Mouse (Mus musculus) lung, postnatal 36 days (tissue): ENCODE data around the gene Tmem178.

Experiments used
- DNase-seq: peaks from one replicate; pipeline ENCODE4 v3.0.0; 2022; ENCODE audit warnings: mixed read lengths

Gene Tmem178

DNA sequence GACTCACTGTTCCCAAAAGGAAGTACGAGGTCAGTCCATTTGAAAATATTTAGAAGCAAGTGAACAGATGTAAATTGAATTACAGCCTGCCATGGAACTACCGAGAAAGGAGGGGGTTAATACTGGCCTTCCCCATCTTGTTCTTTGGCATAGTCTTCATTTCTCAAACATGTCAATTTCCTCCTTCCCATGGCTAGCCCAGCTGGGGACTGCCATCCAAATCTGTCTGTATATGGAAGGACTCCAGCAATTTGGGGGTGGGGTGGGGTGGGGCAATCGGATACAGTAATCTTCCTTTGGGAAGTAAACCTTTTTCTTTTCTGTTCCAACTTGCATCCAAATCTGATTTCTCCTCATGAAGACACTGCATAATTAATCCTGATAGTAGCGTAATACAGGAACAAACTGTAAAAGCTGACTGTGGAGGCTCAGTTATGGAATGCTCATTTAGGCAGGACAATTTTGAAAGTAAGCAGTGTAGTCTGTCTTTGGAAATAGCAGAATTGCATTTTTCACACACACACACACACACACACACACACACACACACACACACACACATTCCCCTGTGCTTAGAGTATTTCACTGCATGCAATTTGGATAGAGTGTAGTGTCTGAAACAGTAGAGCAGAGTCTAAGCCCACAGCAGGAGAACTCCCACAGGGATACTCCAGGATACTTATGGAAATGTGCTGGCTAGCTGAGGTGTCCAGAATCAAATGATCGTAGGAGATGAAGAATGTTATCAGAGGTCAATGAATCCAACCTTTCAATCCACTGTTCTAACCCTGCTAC lies 1.9 kb downstream of the Tmem178 start:
- no peak for DNase-seq

- DNase-seq: no peak
Measured at GRCm38 (mm10) chr17:80947075-80947960, 2.9 kb downstream of the Tmem178 start.

GRCm38 (mm10) chr17:80949382-80949781 lies 5.0 kb downstream of the Tmem178 start:
- DNase-seq: no peak

- no peak for DNase-seq
Measured at GRCm38 (mm10) chr17:80949895-80950294, 5.5 kb downstream of the Tmem178 start.

- no peak for DNase-seq
Measured at GRCm38 (mm10) chr17:80952305-80952704, 7.9 kb downstream of the Tmem178 start.

GRCm38 (mm10) chr17:80955415-80955814 lies 11.0 kb downstream of the Tmem178 start:
- no peak for DNase-seq

- no peak for DNase-seq
Measured at GRCm38 (mm10) chr17:80955998-80956811, 11.8 kb downstream of the Tmem178 start.

DNA sequence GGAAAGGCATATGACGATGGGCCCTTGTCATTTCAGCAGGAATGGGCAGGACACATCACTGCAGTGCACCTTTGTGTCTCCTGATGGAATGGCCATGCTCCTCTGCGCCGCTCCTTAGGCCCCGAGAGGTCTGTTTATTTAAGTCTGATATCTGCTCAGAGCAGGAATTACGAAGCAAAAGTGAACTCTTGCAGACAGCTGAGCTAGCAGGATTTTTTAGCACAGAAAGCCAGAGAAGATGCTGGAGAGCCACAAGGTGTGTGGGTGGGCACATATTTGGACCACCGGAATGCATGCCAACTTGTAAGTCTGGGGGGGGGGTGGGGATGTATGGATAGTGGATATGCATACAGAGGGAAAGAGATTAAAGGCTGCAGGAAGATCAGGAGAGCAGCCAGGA lies 13.9 kb downstream of the Tmem178 start:
- DNase-seq: no peak

- no peak for DNase-seq
Measured at GRCm38 (mm10) chr17:80959840-80960239, 15.4 kb downstream of the Tmem178 start.

DNA sequence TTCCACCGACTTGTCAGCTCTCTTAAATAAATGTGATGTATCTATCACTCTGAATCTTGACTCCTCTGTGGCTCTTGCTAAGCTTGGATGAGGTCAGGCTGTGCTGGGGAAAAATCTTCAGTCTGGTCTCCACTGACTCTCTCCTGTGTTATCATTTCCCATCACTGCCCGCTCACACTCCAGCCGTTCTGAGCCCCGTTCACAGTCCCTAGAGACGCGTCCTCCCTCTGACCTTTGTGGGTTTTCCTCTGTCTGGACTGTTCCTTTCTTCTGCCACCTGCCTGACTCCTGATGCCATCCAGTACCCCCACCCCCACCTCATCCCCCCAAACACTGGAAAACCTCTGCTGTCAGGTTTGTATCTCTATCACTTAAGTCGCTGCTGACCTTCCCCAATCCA lies 23.0 kb downstream of the Tmem178 start:
- DNase-seq: no peak

DNA sequence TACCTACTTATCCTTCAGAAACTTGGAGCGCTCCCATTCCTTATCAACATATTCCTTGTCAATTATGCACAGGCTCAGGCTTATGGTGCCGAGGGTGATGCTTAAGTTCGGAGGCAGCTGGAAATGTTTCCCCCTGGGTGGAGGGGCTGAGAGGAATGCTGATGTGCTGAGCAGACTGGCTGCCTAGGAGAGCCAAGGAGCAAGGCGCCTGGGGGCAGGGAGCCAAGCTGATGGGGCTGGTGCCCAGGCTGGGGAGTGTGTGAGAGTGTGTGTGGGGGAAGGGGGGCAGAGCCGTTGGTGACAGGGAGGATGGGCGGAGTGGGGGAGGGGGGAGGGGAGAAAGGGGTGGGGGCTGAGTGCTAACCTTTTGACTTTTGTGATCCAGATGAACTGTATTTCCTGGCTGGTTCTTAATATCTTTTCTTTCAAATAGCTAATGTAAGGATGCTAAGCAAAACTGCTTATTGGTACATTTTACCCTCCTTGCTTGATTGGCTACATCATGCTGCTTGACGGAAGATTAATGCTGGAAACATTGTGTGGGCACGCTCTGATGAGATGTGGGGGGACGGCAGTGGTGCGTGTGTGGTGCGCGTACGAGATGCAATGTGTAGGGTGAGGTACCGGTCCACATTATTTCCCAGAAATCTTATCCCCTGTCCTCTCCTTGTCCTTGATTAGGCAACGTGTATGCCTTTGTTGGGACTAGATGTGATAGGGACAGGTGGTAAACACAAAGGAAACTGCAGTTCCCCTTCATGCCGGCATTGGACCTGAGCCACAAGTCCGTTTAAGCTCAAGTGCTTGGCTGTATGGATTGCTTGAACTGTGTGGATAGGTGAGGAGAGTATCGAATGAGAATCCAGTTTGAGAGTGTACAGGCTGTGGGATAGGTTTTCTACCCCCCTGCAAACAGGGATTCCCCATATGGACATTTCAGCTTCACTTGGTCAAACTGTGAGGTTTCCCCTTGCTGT lies 25.5 kb downstream of the Tmem178 start:
- no peak for DNase-seq

- no peak for DNase-seq
Measured at GRCm38 (mm10) chr17:80970716-80971115, 26.3 kb downstream of the Tmem178 start.

DNA sequence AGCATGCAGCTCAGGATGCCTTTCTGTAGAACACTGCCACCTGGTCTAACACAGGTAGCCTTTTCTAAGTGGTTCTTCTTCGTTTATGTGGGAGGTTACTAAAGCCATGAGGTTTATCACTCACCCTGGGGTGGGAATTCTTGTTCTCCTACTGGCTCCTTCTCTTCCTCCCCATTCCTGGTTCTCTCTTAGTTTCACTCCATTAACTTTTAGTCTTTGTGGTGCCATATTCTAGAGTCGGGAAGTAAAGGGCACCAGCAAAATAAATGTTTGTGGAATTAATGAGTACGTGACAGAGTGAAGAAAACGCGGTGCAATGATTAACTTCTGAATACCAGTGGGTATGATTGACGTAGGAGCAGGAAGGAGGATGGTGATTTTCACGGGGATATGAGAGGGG lies 28.5 kb downstream of the Tmem178 start:
- no peak for DNase-seq

- DNase-seq: no peak
Measured at GRCm38 (mm10) chr17:80977245-80977644, 32.8 kb downstream of the Tmem178 start.

DNA sequence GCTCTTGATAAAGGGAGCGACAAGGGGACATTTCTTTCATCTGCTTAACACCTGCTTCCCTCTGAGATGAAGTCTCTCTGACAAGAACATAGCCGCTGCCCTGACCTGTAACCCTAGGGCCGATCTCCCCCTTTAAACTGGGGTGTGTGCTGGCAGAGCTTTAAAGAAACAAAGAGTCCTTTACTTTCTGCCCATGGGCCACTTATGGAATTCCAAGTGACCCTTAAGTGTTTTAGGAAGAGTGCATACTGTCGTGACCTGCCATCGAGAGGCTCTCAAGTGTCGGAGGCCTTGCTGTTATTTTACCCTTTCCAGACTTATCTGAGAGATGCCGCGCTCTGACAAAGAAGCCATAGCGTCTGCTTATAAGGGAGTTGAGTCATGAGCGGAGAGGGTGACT lies 35.7 kb downstream of the Tmem178 start:
- peak; percentile 68 for DNase-seq

DNA sequence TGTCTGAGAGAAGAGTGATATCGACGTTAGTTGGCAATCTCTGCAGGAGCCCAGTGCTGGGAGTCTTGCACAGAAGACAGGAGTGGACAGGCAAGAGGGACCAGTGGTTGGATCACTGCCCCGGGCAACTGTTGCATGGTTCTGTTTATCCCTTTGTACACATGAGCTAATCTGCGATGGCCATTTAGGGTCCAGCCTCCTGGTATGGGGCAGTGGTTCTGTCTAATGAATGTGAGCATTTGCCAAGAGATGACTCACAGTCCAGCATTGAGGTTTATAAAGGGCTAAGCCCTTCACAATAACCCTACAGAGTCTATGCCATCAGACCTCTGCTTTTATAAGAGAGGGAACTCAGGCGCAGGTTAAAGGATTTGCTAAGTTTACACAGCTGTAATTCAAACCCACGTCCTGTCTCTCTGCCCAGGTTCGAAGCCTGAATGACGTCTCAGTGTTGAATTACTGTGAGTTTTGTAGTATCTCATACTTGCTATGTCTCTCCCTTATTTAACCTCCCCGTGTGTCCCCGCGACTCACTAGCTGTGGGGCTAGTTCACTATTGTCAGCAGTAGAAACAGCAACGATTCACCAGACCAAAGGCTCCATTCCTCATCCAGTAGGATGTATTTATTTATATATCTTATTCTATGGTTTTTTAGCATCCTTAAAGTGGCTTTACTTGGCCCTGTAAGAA lies 37.4 kb downstream of the Tmem178 start:
- DNase-seq: no peak

DNA sequence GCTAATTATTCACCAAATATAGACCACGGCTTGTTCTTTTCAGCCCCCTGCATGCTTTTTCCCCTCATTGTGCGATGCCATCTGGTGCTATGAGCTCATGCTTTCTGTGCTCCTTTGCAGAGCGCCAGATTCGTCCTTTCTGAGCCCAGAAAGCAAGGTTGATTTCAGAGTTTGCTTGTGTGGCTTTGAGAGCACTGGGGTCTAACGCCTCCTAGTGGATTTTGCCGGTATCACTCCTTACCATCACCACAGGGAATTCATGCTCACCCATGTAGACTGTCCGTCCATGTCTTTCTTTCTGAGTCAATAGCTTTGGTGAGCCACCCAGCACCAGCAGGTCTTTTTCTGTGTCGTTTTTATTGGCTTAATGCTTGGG lies 38.0 kb downstream of the Tmem178 start:
- DNase-seq: peak; percentile 86

DNA sequence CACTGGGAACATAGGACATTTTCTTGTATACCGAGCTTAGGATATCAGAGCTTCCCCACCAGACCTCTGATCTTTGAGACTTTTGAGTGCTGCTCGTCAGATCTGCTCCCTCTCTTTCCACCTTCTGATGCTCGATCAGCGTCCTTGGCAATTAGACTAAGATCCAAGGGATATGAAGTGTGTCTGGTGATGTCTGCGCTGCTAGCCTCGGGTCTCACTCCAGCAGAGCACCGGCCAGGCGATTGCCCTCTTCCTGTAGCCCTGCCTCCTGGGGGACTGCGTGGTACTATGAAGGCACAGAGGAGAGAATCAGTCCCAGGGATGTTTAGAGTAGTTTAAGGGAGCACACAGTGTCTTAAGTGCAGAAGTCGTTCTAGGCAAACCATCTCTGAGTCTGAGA lies 38.5 kb downstream of the Tmem178 start:
- DNase-seq: no peak

DNA sequence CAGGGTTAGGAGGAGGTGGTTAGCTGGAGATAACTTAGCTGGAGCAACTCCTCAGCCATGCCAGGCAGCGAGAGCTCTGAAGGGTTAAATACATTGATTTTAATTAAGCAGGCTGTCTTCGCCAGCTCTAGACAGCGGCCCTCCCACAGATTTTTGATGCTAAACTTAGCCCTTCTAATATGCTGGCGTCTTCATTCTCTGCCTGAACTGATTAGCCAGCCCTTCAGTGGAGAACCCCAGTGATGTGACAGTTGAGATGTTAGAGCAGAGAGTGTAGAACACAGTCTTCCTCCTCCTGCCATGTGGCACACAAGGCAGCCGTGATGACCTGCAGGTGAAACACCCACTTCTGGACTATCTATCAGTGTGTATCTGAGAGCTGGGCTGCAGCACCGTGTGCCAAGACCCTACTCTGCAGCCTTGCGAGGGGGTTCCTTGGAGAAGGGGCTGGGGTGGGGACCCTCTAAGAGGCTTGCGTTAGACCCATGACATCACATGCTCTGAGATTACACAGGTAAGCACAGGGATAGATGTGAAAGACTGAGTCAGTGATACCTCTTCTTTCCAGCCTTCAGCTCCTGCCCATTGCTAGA lies 47.2 kb downstream of the Tmem178 start:
- DNase-seq: no peak

DNA sequence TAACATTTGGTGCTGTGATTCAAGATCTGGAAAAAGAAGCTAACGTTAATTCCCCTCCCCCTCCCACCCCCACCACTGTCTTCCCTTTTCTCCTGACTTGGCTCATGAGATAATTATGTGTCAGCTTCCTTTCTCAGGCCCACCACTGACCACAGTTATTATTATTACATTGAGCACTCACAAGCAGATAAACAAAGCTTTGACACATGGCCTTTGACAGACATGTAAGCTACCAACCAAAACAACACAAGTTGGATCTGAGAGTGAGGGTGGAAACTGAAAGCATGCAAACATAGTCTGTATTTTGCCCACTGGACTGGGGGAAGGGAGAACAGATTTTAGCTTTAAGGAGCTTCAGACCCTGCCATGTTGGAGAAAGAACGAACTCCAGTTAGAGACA lies 52.8 kb downstream of the Tmem178 start:
- peak; percentile 50 for DNase-seq

- no peak for DNase-seq
Measured at GRCm38 (mm10) chr17:80998958-80999357, 54.5 kb downstream of the Tmem178 start.
